Mouse (Mus musculus): ENCODE results near the gene Fhdc1. TPM values are rescaled to one million over a fixed set of nuclear protein-coding genes. Genes with fewer than 3 reads are reported as not detected.

Fhdc1 gene
- polyA plus RNA-seq, 1 experiment from 2014 or later, result 1.2 TPM

DNA sequence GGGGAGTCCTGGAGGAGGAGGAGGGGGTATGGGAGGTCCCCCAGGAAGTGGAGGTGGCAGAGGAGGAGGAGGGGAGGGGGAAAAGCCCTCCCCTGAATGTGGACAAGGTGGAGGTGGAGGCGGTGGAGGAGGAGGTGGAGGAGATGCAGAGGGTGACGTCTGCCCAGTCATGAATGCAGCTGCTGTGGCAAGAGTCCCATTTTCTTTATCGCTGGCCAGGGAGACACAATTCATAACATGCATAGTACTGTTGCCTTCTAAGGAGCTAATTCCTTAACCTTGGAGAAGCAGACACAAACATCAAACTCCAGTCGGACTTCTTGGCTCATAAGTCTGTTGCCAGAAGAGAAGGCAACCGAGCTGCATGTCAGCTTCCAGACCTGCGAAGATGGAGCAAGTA lies 5.8 kb downstream of the Fhdc1 start:
- no peak overlapping the region for H3K27ac ChIP-seq

GRCm38 (mm10) chr3:84472955-84473354 lies 7.3 kb downstream of the Fhdc1 start:
- no peak overlapping the region for H3K9ac ChIP-seq
- H3K4me1 ChIP-seq (replicated peaks), result peaks cover 17% of the 10 kb centered on the region
- no peak overlapping the region for H3K27ac ChIP-seq
- no peaks in the 10 kb centered on the region for H3K9me3 ChIP-seq (replicated peaks)
- H3K4me2 ChIP-seq, result 0 out of 2 replicates have a peak overlapping the region, but pooled peaks have one; percentile 0
- H3K36me3 ChIP-seq, result no peaks in the 10 kb centered on the region
- H3K27me3 ChIP-seq, result peaks cover 33% of the 10 kb centered on the region
- ATAC-seq (replicated peaks; ENCODE audit: insufficient number of reproducible peaks, insufficient read depth, low FRiP score, low read depth), result no peak
- WGBS, result 52% methylated on average over 5 of the region's 5 CpGs
- no peak overlapping the region for H3K4me3 ChIP-seq

More for the DNA sequence above, 5.8 kb downstream of the Fhdc1 start:
- WGBS, result 65% methylated on average over 6 of the region's 6 CpGs
- Histone ChIP-seq H3K4me2 (no peak overlapping the region), H3K9ac (no peak overlapping the region), H3K9me3 (replicated peaks) (no peaks in the 10 kb centered on the region), H3K27me3 (peaks cover 48% of the 10 kb centered on the region), H3K4me1 (replicated peaks) (peaks cover 20% of the 10 kb centered on the region), H3K4me3 (no peak overlapping the region), H3K36me3 (no peaks in the 10 kb centered on the region)
- ATAC-seq (replicated peaks; ENCODE audit: insufficient number of reproducible peaks, insufficient read depth, low FRiP score, low read depth), result no peak

- H3K9ac ChIP-seq, result no peak overlapping the region
- no peak for ATAC-seq (replicated peaks; ENCODE audit: insufficient number of reproducible peaks, insufficient read depth, low FRiP score, low read depth)
- no peaks in the 10 kb centered on the region for H3K9me3 ChIP-seq (replicated peaks)
- peaks cover 21% of the 10 kb centered on the region for H3K4me1 ChIP-seq (replicated peaks)
- H3K27me3 ChIP-seq, result peaks cover 29% of the 10 kb centered on the region
- H3K36me3 ChIP-seq, result no peaks in the 10 kb centered on the region
- no peak overlapping the region for H3K4me3 ChIP-seq
- H3K4me2 ChIP-seq, result 0 out of 2 replicates have a peak overlapping the region, but pooled peaks have one; percentile 0
- H3K27ac ChIP-seq, result no peak overlapping the region
- WGBS, result 38% methylated on average over 3 of the region's 3 CpGs
Measured at GRCm38 (mm10) chr3:84472527-84472926, 7.7 kb downstream of the Fhdc1 start.

GRCm38 (mm10) chr3:84471146-84471545 lies 9.1 kb downstream of the Fhdc1 start:
- WGBS, result 47% methylated on average over 4 of the region's 4 CpGs
- no peak overlapping the region for H3K27ac ChIP-seq
- H3K4me3 ChIP-seq, result no peak overlapping the region
- no peaks in the 10 kb centered on the region for H3K36me3 ChIP-seq
- H3K9me3 ChIP-seq (replicated peaks), result no peaks in the 10 kb centered on the region
- H3K9ac ChIP-seq, result no peak overlapping the region
- H3K27me3 ChIP-seq, result peaks cover 17% of the 10 kb centered on the region
- no peak; the same call in 1 of the 2 replicates for ATAC-seq (replicated peaks; ENCODE audit: insufficient number of reproducible peaks, insufficient read depth, low FRiP score, low read depth)
- H3K4me1 ChIP-seq (replicated peaks), result peaks cover 25% of the 10 kb centered on the region
- no peak overlapping the region for H3K4me2 ChIP-seq

- ATAC-seq (replicated peaks; ENCODE audit: insufficient number of reproducible peaks, insufficient read depth, low FRiP score, low read depth), result no peak
- H3K36me3 ChIP-seq, result no peaks in the 10 kb centered on the region
- H3K9me3 ChIP-seq (replicated peaks), result no peaks in the 10 kb centered on the region
- H3K4me1 ChIP-seq (replicated peaks), result peaks cover 18% of the 10 kb centered on the region
- H3K9ac ChIP-seq, result no peak overlapping the region
- H3K4me2 ChIP-seq, result no peak overlapping the region
- H3K27me3 ChIP-seq, result peaks cover 9% of the 10 kb centered on the region
- no peak overlapping the region for H3K27ac ChIP-seq
- 23% methylated on average over 4 of the region's 4 CpGs for WGBS
- H3K4me3 ChIP-seq, result no peak overlapping the region
Measured at GRCm38 (mm10) chr3:84468111-84468453, 12.1 kb downstream of the Fhdc1 start.

DNA sequence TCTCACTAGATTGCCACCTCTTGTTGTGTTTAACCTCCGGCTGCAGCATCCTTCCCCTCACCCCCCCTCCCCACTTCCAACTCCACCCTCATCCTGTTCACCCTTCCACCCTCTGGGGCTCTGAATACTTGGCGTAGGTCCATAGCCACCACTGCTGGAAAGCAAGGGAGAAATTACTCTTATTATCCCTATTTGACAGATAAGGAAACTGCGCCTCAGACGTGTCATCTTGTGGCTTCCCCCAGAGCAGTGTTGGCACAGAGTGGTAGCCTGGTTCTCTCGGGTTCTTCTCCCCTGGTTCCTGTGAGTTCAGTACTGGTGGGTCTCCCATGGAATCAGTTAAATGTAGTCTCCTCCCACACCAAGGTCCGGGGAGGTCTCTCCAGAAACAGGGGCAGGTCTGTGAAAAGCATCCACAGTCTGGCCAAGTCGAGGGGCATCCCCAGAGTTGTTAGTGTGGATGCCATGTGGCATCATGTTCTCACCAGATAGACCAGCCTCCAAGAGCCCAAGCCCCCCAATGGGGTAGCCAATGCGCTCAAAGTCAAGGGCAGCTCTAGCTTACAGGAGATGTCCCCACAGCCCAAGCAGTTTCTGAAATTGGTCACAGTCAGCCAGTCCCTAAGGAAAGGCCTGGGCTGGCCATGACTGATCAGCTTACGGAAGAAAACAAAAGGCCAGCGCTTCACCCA lies 12.7 kb downstream of the Fhdc1 start:
- Histone ChIP-seq H3K4me1 (replicated peaks) (peaks cover 13% of the 10 kb centered on the region), H3K9me3 (replicated peaks) (no peaks in the 10 kb centered on the region), H3K9ac (no peak overlapping the region), H3K4me3 (no peak overlapping the region), H3K36me3 (no peaks in the 10 kb centered on the region), H3K4me2 (no peak overlapping the region), H3K27me3 (peaks cover 9% of the 10 kb centered on the region), H3K27ac (no peak overlapping the region)
- WGBS, result 47% methylated on average over 10 of the region's 10 CpGs
- ATAC-seq (replicated peaks; ENCODE audit: insufficient number of reproducible peaks, insufficient read depth, low FRiP score, low read depth), result no peak

DNA sequence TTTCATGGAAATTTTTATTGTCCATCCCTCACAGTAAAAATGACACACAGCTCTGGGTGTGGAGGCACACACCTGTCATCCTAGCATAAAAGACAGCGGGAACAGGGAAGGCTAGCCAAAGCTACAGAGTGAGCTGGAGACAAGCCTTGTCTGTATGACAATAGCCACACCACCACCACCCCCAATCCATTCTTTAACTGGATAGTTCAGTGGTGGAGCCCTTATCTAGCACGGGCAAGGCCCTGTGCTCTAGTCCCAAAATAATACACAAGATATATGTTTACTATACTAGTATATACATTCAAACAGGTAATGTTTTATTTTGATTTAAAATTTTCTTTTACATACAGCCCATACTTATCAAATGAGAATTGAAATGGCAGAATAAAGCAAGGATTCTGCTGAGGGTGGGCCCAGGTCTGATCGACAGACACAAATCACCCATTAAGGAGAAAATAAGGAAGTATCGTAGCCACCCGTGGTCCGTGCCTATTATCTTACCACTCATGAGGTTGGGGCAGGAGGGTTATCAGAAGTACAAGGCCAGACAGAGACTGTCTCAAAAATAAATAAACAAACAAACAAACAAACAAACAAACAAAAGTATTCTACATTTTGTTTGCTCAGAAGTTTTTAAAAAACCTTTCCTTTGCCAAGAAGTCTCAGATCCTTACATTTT lies 14.3 kb downstream of the Fhdc1 start:
- 63% methylated on average over 6 of the region's 6 CpGs for WGBS
- H3K4me1 ChIP-seq (replicated peaks), result peaks cover 20% of the 10 kb centered on the region
- no peak for ATAC-seq (replicated peaks; ENCODE audit: insufficient number of reproducible peaks, insufficient read depth, low FRiP score, low read depth)
- no peak overlapping the region for H3K27ac ChIP-seq
- no peak overlapping the region for H3K9ac ChIP-seq
- peaks cover 9% of the 10 kb centered on the region for H3K27me3 ChIP-seq
- H3K4me2 ChIP-seq, result no peak overlapping the region
- H3K4me3 ChIP-seq, result no peak overlapping the region
- no peaks in the 10 kb centered on the region for H3K36me3 ChIP-seq
- H3K9me3 ChIP-seq (replicated peaks), result no peaks in the 10 kb centered on the region

DNA sequence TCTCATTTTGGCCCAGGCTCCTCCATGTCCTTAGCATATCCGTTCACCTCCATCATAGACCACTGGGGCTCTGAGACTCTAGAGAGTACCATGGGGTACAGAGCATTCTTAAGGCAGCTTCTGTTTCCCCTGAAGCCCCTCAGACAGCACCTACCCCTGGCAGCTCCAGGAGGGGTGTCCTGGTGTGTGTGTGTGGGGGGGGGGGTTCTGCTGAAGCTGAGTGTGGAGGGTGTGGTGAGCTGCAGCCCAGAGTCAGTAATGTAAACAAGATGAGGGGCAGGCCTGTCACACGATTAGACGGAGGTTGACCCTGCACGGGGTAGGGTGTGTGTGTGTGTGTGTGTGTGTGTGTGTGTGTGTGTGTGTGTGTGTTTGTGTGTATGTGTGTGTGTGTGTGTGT lies 18.5 kb downstream of the Fhdc1 start:
- Histone ChIP-seq H3K4me1 (replicated peaks) (peaks cover 17% of the 10 kb centered on the region), H3K9ac (no peak overlapping the region), H3K4me3 (no peak overlapping the region), H3K36me3 (no peaks in the 10 kb centered on the region), H3K4me2 (no peak overlapping the region), H3K9me3 (replicated peaks) (no peaks in the 10 kb centered on the region), H3K27ac (0 out of 2 replicates have a peak overlapping the region, but pooled peaks have one; percentile 36), H3K27me3 (peaks cover 26% of the 10 kb centered on the region)
- ATAC-seq (replicated peaks; ENCODE audit: insufficient number of reproducible peaks, insufficient read depth, low FRiP score, low read depth), result no peak
- 27% methylated on average over 4 of the region's 4 CpGs for WGBS

DNA sequence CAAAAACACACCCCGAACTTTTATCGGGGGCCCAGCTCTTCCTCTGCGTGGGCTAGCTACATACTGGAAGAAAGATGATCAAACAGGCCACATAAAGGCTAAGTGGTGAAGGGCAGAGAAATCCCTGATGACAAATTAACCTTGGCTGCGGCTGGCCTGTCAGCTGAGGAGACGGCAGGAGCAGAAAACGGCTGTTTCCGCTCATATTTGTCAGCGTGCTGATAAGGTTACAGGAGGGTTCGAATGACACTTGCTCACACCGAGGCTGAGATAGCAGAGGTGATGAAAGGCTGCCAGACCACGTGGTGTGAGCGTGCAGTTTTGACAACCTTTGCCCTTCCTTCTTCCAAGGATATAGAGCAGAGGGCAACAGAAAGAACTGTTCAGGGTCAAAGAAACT lies 19.3 kb downstream of the Fhdc1 start:
- Histone ChIP-seq H3K36me3 (no peaks in the 10 kb centered on the region), H3K9me3 (replicated peaks) (no peaks in the 10 kb centered on the region), H3K4me3 (no peak overlapping the region), H3K27ac (peak overlapping the region; percentile 36; the same call in 1 of the 2 replicates), H3K4me2 (peak overlapping the region; percentile 26), H3K4me1 (replicated peaks) (peaks cover 20% of the 10 kb centered on the region), H3K27me3 (peaks cover 26% of the 10 kb centered on the region), H3K9ac (no peak overlapping the region)
- 5% methylated on average over 12 of the region's 12 CpGs for WGBS
- ATAC-seq (replicated peaks; ENCODE audit: insufficient number of reproducible peaks, insufficient read depth, low FRiP score, low read depth), result peak; percentile 75

GRCm38 (mm10) chr3:84460499-84460898 lies 19.7 kb downstream of the Fhdc1 start:
- 20% methylated on average over 3 of the region's 3 CpGs for WGBS
- no peaks in the 10 kb centered on the region for H3K36me3 ChIP-seq
- no peak overlapping the region for H3K27ac ChIP-seq
- no peak overlapping the region for H3K4me3 ChIP-seq
- H3K4me1 ChIP-seq (replicated peaks), result peaks cover 24% of the 10 kb centered on the region
- peak overlapping the region; percentile 26 for H3K4me2 ChIP-seq
- no peaks in the 10 kb centered on the region for H3K9me3 ChIP-seq (replicated peaks)
- peaks cover 26% of the 10 kb centered on the region for H3K27me3 ChIP-seq
- H3K9ac ChIP-seq, result no peak overlapping the region
- ATAC-seq (replicated peaks; ENCODE audit: insufficient number of reproducible peaks, insufficient read depth, low FRiP score, low read depth), result no peak; the same call in 1 of the 2 replicates

- Histone ChIP-seq H3K27ac (0 out of 2 replicates have a peak overlapping the region, but pooled peaks have one; percentile 15), H3K27me3 (peaks cover 31% of the 10 kb centered on the region), H3K4me2 (no peak overlapping the region)
Measured at GRCm38 (mm10) chr3:84455733-84456417, 24.4 kb downstream of the Fhdc1 start.

More at GRCm38 (mm10) chr3:84455733-84456417, 24.4 kb downstream of the Fhdc1 start:
- Histone ChIP-seq H3K9me3 (replicated peaks) (no peaks in the 10 kb centered on the region), H3K4me3 (no peak overlapping the region), H3K9ac (no peak overlapping the region), H3K4me1 (replicated peaks) (peaks cover 14% of the 10 kb centered on the region), H3K36me3 (no peaks in the 10 kb centered on the region)
- ATAC-seq (replicated peaks; ENCODE audit: insufficient number of reproducible peaks, insufficient read depth, low FRiP score, low read depth), result no peak
- 47% methylated on average over 12 of the region's 12 CpGs for WGBS

All from heart, embryonic 15.5 days (tissue).